Mouse (Mus musculus) lung, postnatal 0 days (tissue): ENCODE measurements around the gene Mapk14. TPM values are rescaled to one million over a fixed set of nuclear protein-coding genes. Genes with fewer than 3 reads are reported as not detected.
A peak's percentile ranks its signal among the peaks of the same experiment; 100 is the strongest.

ENCODE experiments used
- ATAC-seq: fragments of 200-750 bp; cut with Nextera tagmentation; 2 replicates; pipeline ENCODE4 v1.8.0; 2017; ENCODE audit warnings: moderate library complexity
- DNase-seq: peaks from one replicate; pipeline ENCODE4 v3.0.0-alpha.2; 2016; ENCODE audit warnings: low spot score
- H3K27ac ChIP-seq: fragments of 300-500 bp; sonication (generic); 2 replicates; pipeline ENCODE4 v1.5.1; 2014; ENCODE audit warnings: antibody characterized with exemption, mild to moderate bottlenecking, low read length, mixed read lengths
- H3K27me3 ChIP-seq: fragments of 300-500 bp; sonication (generic); replicated peaks from 2 replicates; pipeline ENCODE4 v1.6.1; 2014; ENCODE audit warnings: low read length, mixed read lengths; ENCODE audit not compliant: insufficient read depth
- H3K36me3 ChIP-seq: fragments of 300-500 bp; sonication (generic); 2 replicates; pipeline ENCODE4 v1.6.1; 2014; ENCODE audit warnings: low read length, mixed read lengths; ENCODE audit not compliant: insufficient read depth
- H3K4me1 ChIP-seq: fragments of 300-500 bp; sonication (generic); 2 replicates; pipeline ENCODE4 v1.6.1; 2014; ENCODE audit warnings: antibody characterized with exemption, low read depth, low read length, mixed read lengths; ENCODE audit not compliant: insufficient read depth
- H3K4me2 ChIP-seq: fragments of 300-500 bp; sonication (generic); replicated peaks from 2 replicates; pipeline ENCODE4 v1.6.1; 2014; ENCODE audit warnings: low read depth, mild to moderate bottlenecking, low read length, moderate library complexity, mixed read lengths
- H3K4me3 ChIP-seq: fragments of 300-500 bp; sonication (generic); 2 replicates; pipeline ENCODE4 v1.5.1; 2014; ENCODE audit warnings: low read depth, low read length
- H3K9ac ChIP-seq: fragments of 300-500 bp; sonication (generic); replicated peaks from 2 replicates; pipeline ENCODE4 v1.6.1; 2014; ENCODE audit warnings: low read depth, mild to moderate bottlenecking
- H3K9me3 ChIP-seq: fragments of 300-500 bp; sonication (generic); 2 replicates; pipeline ENCODE4 v1.6.1; 2016; ENCODE audit warnings: low read length, mixed read lengths
- CTCF ChIP-seq: IDR thresholded peaks from 2 replicates; pipeline ENCODE4 v1.5.1; 2016; ENCODE audit warnings: antibody characterized with exemption, mild to moderate bottlenecking
- EP300 ChIP-seq: IDR thresholded peaks from 2 replicates; pipeline ENCODE4 v1.6.1; 2016; ENCODE audit warnings: antibody characterized with exemption, mild to moderate bottlenecking, control low read depth
- WGBS: fragments of 180-500 bp; shearing (Covaris S2); extraction: QIAGEN DNeasy Blood & Tissue Kit; methylation state at CpG from one replicate; pipeline ENCODE4 v1.1.7; 2014; 5-methylcytosine and 5-hydroxymethylcytosine counted together
- polyA plus RNA-seq: library from polyadenylated mRNA; unstranded; fragments of >200 nt; fragmentation: Nextera tagmentation; extraction: Ambion mirVana; gene quantifications from 2 replicates; pipeline ENCODE4 v1.2.1, GENCODE M21; 2015

Mapk14 gene
- polyA plus RNA-seq, 1 experiment from 2014 or later = 34.0 TPM

DNA sequence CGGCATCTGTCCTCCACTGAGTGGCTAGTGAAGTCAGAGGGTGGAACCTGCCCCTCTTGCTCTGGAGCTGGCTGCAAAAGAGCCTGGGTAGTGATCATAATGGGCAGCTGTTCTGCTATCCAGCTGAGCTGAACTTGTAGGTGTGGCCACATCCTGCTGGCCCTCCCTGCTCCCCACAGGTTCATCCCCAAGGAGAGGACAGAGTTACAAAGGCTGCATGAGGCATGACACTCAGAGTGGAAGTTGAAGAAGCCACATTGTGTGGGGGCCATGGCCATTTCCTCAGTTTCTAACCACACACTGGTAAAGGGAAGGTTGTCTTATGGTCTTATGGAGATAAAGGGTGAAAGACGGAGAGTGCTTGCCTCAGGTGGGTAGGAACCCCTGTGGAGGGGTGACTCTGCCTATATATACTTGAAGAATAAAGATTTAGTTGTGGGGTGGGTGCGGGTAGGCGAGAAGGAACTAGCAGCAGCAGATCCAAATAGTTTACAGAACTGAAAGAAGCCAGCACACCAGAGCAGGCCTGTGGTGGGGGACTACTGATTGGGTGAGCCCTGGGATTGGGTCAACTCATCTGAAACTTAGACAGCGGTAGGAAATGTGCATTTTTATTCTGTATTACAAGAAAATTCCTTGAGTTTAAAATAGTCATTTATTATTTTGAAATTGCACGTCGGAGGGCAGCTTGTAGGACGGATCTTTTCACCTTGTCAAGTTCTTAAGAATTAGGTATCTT lies 18.6 kb downstream of the Mapk14 start:
- WGBS = 87% methylated on average over 8 of the region's 8 CpGs
- Histone ChIP-seq H3K4me1 (peaks cover 12% of the 10 kb centered on the region; the same call in 1 of the 2 replicates), H3K9ac (no peak overlapping the region), H3K27me3 (no peaks in the 10 kb centered on the region), H3K36me3 (no peaks in the 10 kb centered on the region), H3K9me3 (no peaks in the 10 kb centered on the region), H3K4me3 (no peak overlapping the region), H3K27ac (peak overlapping the region; percentile 16; the same call in 1 of the 2 replicates), H3K4me2 (no peak overlapping the region)
- DNase-seq = peak; percentile 10
- ATAC-seq = no peak
- TF ChIP-seq CTCF (no peak), EP300 (no peak)

- H3K4me1 ChIP-seq = peaks cover 10% of the 10 kb centered on the region; the same call in 1 of the 2 replicates
- no peak overlapping the region for H3K4me2 ChIP-seq
- no peak overlapping the region for H3K4me3 ChIP-seq
- WGBS = 85% methylated on average over 8 of the region's 8 CpGs
- no peaks in the 10 kb centered on the region for H3K9me3 ChIP-seq
- ATAC-seq (no peak), DNase-seq (no peak)
- H3K27me3 ChIP-seq = no peaks in the 10 kb centered on the region
- H3K36me3 ChIP-seq = no peaks in the 10 kb centered on the region
- H3K27ac ChIP-seq = no peak overlapping the region
- TF ChIP-seq EP300 (no peak), CTCF (no peak)
- no peak overlapping the region for H3K9ac ChIP-seq
Observed at GRCm38 (mm10) chr17:28710291-28710688, 19.2 kb downstream of the Mapk14 start.

GRCm38 (mm10) chr17:28711237-28711636 lies 20.1 kb downstream of the Mapk14 start:
- Histone ChIP-seq H3K36me3 (no peaks in the 10 kb centered on the region), H3K4me1 (peaks cover 10% of the 10 kb centered on the region; the same call in 1 of the 2 replicates), H3K9me3 (no peaks in the 10 kb centered on the region), H3K27me3 (no peaks in the 10 kb centered on the region), H3K4me3 (no peak overlapping the region), H3K4me2 (no peak overlapping the region), H3K27ac (no peak overlapping the region), H3K9ac (no peak overlapping the region)
- ATAC-seq (no peak), DNase-seq (peak; percentile 4)
- WGBS = 91% methylated on average over 6 of the region's 6 CpGs
- TF ChIP-seq CTCF = no peak
- no peak for TF ChIP-seq EP300

- ATAC-seq = no peak
- TF ChIP-seq CTCF = no peak
- peak; percentile 23; the same call in 1 of the 2 replicates for TF ChIP-seq EP300
- H3K9me3 ChIP-seq = no peaks in the 10 kb centered on the region
- H3K4me1 ChIP-seq = peaks cover 15% of the 10 kb centered on the region; the same call in 1 of the 2 replicates
- 32% methylated on average over 6 of the region's 6 CpGs for WGBS
- H3K36me3 ChIP-seq = no peaks in the 10 kb centered on the region
- no peak overlapping the region for H3K9ac ChIP-seq
- peak; percentile 9 for DNase-seq
- no peak overlapping the region for H3K4me3 ChIP-seq
- no peaks in the 10 kb centered on the region for H3K27me3 ChIP-seq
- no peak overlapping the region for H3K4me2 ChIP-seq
- H3K27ac ChIP-seq = no peak overlapping the region
Observed at GRCm38 (mm10) chr17:28712305-28712704, 21.2 kb downstream of the Mapk14 start.

DNA sequence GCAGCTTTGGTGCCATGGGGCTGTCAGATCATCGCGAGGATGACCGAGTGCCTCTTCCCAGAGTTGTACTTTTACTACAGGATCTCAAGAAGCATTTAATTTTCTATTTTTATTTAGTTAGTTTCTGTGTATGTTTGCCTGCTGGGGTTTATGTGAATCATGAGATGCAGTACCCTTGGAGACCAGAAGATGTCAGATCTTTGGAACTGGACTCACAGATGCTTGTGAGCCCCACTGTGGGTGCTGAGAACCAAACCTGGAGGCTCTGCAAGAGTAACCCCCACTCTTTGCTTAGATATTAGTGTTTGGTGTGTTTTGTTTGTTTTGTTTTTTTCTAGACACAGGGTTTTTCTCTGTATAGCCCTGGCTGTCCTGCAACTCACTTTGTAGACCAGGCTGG lies 22.9 kb downstream of the Mapk14 start:
- Histone ChIP-seq H3K9ac (no peak overlapping the region), H3K4me2 (no peak overlapping the region), H3K4me3 (no peak overlapping the region), H3K27ac (no peak overlapping the region), H3K36me3 (0 out of 2 replicates have a peak, but pooled peaks cover 6% of the 10 kb centered on the region), H3K27me3 (no peaks in the 10 kb centered on the region), H3K4me1 (peaks cover 17% of the 10 kb centered on the region; the same call in 1 of the 2 replicates), H3K9me3 (no peaks in the 10 kb centered on the region)
- DNase-seq (no peak), ATAC-seq (no peak)
- peak; percentile 22 for TF ChIP-seq CTCF
- TF ChIP-seq EP300 = no peak
- 96% methylated on average over 3 of the region's 3 CpGs for WGBS

- WGBS = 38% methylated on average over 6 of the region's 7 CpGs
- TF ChIP-seq EP300 (peak; percentile 34; the same call in 1 of the 2 replicates), CTCF (no peak)
- no peak overlapping the region for H3K9ac ChIP-seq
- peaks cover 11% of the 10 kb centered on the region; the same call in 1 of the 2 replicates for H3K36me3 ChIP-seq
- H3K4me3 ChIP-seq = no peak overlapping the region
- peak; percentile 67; the same call in 1 of the 2 replicates for ATAC-seq
- no peaks in the 10 kb centered on the region for H3K27me3 ChIP-seq
- DNase-seq = peak; percentile 48
- H3K4me2 ChIP-seq = no peak overlapping the region
- no peak overlapping the region for H3K27ac ChIP-seq
- no peaks in the 10 kb centered on the region for H3K9me3 ChIP-seq
- H3K4me1 ChIP-seq = peaks cover 12% of the 10 kb centered on the region; the same call in 1 of the 2 replicates
Observed at GRCm38 (mm10) chr17:28715832-28716548, 24.9 kb downstream of the Mapk14 start.
